Mouse (Mus musculus): ENCODE data around the gene Tns1.

- TF ChIP-seq CTCF (IDR thresholded peaks at IDR 0.05; ENCODE audit: borderline replicate concordance, control insufficient read depth, extremely low read depth, insufficient read depth, low read length, poor library complexity) (no peak), POLR2A (IDR thresholded peaks at IDR 0.05; ENCODE audit: control insufficient read depth, extremely low read depth, insufficient read depth, low read length, poor library complexity) (no peak)
Measured at GRCm38 (mm10) chr1:73931851-73932250, 192.4 kb downstream of the Tns1 start.
